Mouse (Mus musculus) large intestine, adult 2 months (tissue): Measurements from ENCODE around the gene Dgki. TPM values are rescaled to one million over a fixed set of nuclear protein-coding genes. Genes with fewer than 3 reads are reported as not detected.

Experiments
- DNase-seq: peaks from one replicate; pipeline ENCODE4 v3.0.0-alpha.2; 2012; ENCODE audit warnings: low read depth, low spot score
- WGBS: fragments of 180-500 bp; shearing (Covaris S2); methylation state at CpG from one replicate; pipeline ENCODE4 v1.1.7; 2018; 5-methylcytosine and 5-hydroxymethylcytosine counted together
- polyA plus RNA-seq: library from polyadenylated mRNA; depleted of rRNA; stranded (reverse); fragments of >200 nt; gene quantifications from 2 replicates; pipeline ENCODE4 v1.2.3, GENCODE M21; 2012

Dgki gene
- polyA plus RNA-seq, 1 experiment = 0.17 TPM

- 75% methylated on average over 9 of the region's 9 CpGs for WGBS
- DNase-seq = no peak
Measured at GRCm38 (mm10) chr6:36973096-36973495, 326.9 kb downstream of the Dgki start.

DNA sequence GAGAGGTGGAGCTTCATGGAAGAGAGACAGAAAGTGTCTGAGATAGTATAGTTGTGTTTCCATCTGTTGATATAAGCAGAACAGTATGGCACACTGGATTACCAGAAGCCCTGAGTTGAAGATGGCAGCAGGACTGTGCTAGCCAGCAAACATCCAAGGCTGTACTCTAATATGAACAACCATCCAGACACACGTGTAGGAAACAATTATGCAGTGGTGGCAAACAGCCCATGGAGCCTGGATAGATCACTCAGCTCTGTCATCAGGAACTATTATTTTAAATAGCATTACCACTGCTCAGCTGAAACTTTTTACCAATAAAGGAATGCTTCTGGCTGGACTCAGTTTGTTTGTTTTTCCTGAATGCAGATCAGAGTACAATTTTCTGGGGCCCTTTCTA lies 327.5 kb downstream of the Dgki start:
- WGBS = 44% methylated on average over 1 of the region's 1 CpGs
- no peak for DNase-seq

DNA sequence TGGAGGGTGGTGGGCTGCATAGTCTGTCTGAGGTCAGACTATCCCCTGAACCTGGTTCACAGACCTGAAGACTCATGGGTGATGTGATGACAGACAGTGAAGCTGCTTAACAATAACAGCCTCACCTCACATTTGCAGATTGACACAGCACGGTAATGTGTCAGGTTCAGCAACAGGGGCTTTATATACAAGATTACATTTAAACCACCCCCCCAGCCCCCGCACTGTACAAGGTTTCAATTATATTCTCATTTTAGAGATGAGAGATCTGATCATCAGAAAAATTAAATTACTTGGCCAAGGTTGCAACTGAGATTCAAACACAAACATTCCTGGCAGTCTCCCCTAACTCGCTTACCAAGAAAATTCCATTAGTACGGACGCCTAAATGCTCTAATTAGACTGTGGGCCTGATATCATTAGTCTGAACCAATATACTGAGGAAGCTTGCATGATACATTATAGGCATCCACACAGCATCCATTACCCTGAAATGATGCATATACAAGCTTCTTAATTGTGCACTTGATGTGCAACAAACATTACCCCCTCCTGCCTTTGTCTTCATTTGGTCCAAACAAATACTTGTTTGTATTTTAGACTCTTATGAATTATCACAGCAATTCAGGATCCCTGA lies 330.6 kb downstream of the Dgki start:
- 91% methylated on average over 5 of the region's 5 CpGs for WGBS
- DNase-seq = no peak

- 93% methylated on average over 4 of the region's 4 CpGs for WGBS
Measured at GRCm38 (mm10) chr6:36960658-36961057, 339.3 kb downstream of the Dgki start.

GRCm38 (mm10) chr6:36955293-36955692 lies 344.7 kb downstream of the Dgki start:
- WGBS = 84% methylated on average over 4 of the region's 4 CpGs

More at GRCm38 (mm10) chr6:36960658-36961057, 339.3 kb downstream of the Dgki start:
- no peak for DNase-seq

GRCm38 (mm10) chr6:36950648-36951047 lies 349.3 kb downstream of the Dgki start:
- WGBS = 76% methylated on average over 3 of the region's 3 CpGs
- DNase-seq = no peak

More at GRCm38 (mm10) chr6:36955293-36955692, 344.7 kb downstream of the Dgki start:
- DNase-seq = no peak

DNA sequence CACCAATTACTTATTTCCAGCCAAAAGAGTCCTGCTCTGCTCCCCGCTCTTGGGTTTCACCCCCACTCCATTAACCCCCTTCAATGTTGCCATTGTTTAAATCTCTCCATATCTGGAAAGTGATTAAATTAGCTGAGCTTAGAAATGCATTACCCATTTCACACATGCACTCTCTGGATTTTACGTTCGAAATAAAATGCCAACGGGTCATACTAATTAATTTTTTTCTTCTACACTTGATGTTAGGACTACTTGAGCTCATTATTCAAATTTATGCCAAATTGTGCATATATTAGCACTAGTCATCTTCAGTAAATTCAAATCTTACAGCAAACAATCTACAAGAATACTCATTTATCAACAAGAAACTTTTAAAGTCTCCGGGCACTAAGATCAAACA lies 352.1 kb downstream of the Dgki start:
- WGBS = 89% methylated on average over 5 of the region's 5 CpGs
- DNase-seq = no peak

DNA sequence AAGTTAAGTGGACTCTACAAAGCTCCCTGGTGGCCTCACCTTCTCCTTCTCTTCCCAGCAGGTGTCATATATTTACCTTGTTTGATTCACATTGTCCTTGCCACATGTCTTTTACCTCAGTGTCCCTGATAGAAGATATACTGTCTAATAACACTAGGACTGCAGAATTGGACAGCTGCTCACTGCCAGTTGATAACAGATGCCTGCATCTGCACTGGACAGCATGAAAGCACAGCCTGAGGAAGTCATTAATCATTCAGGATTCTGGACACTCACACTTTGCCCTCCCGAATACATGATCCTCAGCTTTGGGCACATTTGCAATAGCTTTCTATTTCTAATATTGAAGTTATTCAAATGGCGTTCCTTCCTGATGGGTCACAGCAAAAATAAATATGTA lies 362.5 kb downstream of the Dgki start:
- no peak for DNase-seq
- WGBS = 61% methylated on average over 2 of the region's 2 CpGs

DNA sequence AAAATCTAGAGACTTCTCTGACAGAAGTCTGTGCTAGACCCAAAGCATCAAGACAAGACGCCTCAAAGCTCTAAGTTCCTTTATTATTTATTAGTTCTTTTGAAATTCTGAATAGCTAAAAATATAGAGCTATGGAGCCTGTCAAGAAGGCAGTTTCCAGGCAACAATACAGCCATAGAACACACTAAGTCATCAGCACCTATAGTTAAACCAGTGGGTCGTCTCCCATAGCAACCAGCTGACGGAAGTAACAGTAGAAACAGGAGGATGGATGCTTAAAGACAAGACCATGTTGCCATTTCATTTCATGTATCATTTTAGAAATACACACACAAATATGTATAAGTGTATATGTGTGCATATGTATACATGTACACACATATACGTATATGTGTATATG lies 363.2 kb downstream of the Dgki start:
- no peak for DNase-seq
- 87% methylated on average over 4 of the region's 4 CpGs for WGBS

- WGBS = 65% methylated on average over 4 of the region's 4 CpGs
- no peak for DNase-seq
Measured at GRCm38 (mm10) chr6:36931473-36931872, 368.5 kb downstream of the Dgki start.

- no peak for DNase-seq
- WGBS = 91% methylated on average over 2 of the region's 2 CpGs
Measured at GRCm38 (mm10) chr6:36929781-36930180, 370.2 kb downstream of the Dgki start.

- no peak for DNase-seq
- 73% methylated on average over 4 of the region's 4 CpGs for WGBS
Measured at GRCm38 (mm10) chr6:36926455-36926854, 373.5 kb downstream of the Dgki start.

DNA sequence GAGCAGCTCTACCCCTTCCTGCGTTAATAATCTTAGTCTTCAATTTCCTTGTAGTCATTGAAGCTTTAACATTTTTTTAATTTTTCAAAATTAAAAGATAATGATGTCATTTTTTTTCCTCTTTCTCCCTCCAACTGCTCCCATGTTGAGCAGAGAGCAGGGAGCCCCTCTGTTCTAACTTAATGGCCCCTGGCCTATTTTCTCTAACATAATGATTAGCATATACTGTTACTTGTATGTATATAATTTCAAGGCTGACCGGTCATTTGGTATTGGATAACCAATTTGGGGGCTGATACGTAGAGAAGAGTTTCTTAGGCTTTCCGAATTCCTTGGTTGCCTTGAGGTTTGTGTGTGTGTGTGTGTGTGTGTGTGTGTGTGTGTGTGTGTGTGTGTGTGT lies 378.0 kb downstream of the Dgki start:
- WGBS = 93% methylated on average over 4 of the region's 4 CpGs
- no peak for DNase-seq

GRCm38 (mm10) chr6:36911586-36911985 lies 388.4 kb downstream of the Dgki start:
- 71% methylated on average over 6 of the region's 6 CpGs for WGBS
- DNase-seq = no peak

DNA sequence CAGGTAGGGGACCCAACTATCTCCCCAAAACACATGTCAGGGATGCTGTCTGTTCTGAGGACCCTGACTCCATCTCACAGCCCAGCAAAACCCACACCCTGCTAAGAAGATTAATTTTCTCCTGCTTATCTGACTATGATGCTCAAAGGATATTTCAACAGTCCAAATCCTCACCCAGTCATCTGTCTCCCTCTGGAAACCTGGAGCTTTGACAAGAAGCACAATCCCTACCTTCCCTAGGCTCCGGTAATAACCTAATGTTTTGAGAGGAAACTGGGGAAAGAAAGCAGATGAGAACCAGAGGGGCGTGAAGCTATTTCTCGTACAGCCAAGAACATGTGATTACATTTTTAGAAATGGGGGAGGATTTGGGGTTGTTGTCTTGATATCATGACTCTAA lies 392.8 kb downstream of the Dgki start:
- WGBS = 75% methylated on average over 3 of the region's 3 CpGs
- no peak for DNase-seq

DNA sequence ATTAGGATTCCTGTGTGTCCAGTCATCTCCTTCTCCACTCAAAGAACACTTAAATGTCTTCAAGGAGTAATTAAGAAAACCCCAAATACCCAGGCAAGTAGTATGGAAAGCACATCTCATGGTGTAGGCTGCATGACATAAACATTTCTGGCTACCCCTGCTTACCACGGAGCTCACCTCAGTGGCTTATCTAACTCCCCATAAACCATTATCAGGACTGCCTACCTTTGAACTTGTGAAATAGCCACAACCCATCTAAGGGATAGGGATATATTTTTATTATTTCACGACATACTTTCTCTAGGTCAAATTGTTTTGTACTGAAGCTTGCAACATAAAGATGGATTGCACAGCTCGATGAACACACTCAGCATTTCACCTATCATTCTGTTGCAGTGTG lies 394.0 kb downstream of the Dgki start:
- WGBS = 40% methylated on average over 3 of the region's 3 CpGs
- DNase-seq = no peak

DNA sequence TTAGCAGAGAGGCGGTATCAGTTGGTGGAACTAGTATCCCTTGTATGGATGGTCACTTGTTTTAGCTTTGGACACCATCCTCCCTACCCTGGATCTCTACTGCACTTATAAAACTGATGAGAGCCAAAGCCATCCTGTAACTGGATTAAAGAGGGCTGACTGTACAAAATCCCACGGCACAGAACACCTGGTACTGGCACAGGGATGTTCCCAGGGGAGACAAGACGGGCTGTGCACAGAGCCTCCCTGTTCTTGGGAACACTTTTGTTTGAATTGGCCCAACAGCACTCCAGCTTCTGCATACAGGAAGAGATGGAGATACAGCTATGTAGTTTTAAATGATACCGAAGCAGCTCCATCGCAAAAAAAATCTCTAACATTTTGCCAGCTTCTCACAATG lies 395.1 kb downstream of the Dgki start:
- 76% methylated on average over 5 of the region's 5 CpGs for WGBS
- DNase-seq = no peak

DNA sequence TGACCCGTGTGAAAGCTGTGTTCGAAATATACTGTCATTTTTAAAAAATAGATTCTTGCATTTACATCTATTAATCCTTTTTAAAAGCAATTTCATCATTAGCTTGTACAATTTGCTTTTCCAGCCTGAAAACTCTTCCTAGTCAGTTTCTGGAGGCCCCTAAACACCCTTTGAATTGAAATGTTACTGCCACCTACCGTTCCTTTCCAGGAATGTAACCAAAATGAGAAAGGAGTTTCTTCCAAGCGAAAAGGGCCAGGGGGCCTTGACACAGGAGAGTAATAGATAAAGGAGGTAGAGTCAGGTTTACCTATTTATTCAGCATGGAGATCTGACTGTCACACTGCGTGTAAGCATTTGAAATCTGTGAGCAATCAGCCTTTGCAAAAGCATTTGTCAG lies 396.2 kb downstream of the Dgki start:
- no peak for DNase-seq

DNA sequence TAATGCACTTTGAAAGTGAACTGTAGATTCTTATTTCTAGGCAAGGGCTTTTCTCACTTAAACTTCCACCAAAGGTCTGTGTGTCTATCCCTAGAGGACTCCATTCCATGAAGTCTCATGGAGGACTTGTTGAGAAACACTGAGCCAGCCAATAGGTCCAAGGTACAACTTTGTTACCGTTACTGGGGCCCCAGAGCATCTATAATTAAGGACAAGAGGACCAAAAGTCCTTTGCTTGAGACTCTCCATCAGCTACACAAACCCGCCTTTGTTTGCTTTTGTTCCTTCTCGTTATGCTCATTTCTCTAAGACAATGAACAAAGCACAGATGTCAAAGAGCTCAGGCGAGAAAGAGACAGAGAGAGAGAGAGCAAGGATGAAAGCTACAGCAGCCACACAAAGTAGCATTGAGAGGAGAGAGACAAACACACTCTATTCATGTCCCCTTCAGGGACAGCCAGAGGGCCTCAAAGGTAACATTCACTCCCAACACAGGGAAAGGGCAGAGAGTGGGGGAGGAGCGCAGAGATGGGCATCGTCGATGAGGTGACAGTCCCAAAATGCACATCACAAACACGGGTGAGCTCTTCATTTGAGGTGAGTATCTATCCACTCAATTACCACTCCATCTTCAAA lies 396.7 kb downstream of the Dgki start:
- DNase-seq = no peak
- 39% methylated on average over 8 of the region's 8 CpGs for WGBS

More for the DNA sequence above, 396.2 kb downstream of the Dgki start:
- WGBS = 34% methylated on average over 5 of the region's 5 CpGs

DNA sequence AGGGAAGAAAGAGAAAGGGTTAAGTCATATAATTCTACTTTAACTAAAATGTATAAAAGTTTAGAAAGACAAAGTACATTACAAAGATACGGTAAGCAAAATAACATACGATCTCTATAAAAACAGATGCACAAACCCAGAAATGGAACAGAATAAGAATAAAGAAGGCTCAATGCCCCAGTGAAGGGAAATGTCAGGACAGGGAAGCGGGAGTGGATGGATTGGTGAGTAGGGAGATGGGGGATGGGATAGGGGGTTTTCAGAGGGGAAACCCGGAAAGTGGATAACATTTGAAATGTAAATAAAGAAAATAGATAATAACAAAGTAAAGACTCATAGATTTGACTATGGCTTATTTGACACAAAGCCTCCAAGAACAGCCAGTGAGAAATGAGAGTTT lies 400.1 kb downstream of the Dgki start:
- DNase-seq = no peak
- 89% methylated on average over 4 of the region's 4 CpGs for WGBS

DNA sequence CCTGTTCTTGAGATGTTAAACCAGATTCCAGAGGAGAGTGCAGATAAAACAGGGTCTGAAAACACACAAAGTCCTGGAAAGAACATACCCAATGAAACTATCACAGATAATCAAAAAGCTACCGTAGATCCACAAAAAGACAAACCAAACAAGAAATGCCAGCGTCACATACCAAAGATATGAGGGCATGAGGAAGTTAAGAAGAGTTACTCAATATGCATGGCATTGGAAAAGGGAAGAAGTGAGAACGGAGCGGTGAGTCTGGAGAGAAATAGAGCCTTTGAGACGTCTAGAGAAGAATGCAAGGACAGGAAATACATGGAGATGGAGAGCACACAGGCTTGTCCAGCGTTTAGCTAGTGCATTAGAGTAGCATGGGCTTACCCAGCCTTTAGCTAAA lies 401.6 kb downstream of the Dgki start:
- WGBS = 60% methylated on average over 6 of the region's 6 CpGs
- no peak for DNase-seq
